Mouse (Mus musculus) heart, embryonic 12.5 days (tissue): ENCODE results near the gene Maml3. TPM values are rescaled to one million over a fixed set of nuclear protein-coding genes. Genes with fewer than 3 reads are reported as not detected.

ENCODE experiments used
- ATAC-seq: fragments of 200-750 bp; cut with Nextera tagmentation; 2 replicates; pipeline ENCODE4 v1.8.0; 2017; ENCODE audit warnings: moderate TSS enrichment, moderate library complexity; ENCODE audit not compliant: insufficient number of reproducible peaks, low FRiP score
- H3K27ac ChIP-seq: fragments of 300-500 bp; sonication (generic); 2 replicates; pipeline ENCODE4 v1.5.1; 2016; ENCODE audit warnings: mild to moderate bottlenecking, moderate library complexity; ENCODE audit not compliant: poor library complexity, severe bottlenecking
- H3K27me3 ChIP-seq: fragments of 300-500 bp; sonication (generic); replicated peaks from 2 replicates; pipeline ENCODE4 v1.6.1; 2016; ENCODE audit warnings: mild to moderate bottlenecking, moderate library complexity
- H3K36me3 ChIP-seq: fragments of 300-500 bp; sonication (generic); 2 replicates; pipeline ENCODE4 v1.6.1; 2016; ENCODE audit warnings: mild to moderate bottlenecking, moderate library complexity
- H3K4me1 ChIP-seq: fragments of 300-500 bp; sonication (generic); replicated peaks from 2 replicates; pipeline ENCODE4 v1.6.1; 2016; ENCODE audit warnings: mild to moderate bottlenecking
- H3K4me2 ChIP-seq: fragments of 300-500 bp; sonication (generic); 2 replicates; pipeline ENCODE4 v1.6.1; 2016; ENCODE audit warnings: mild to moderate bottlenecking, moderate library complexity
- H3K4me3 ChIP-seq: fragments of 300-500 bp; sonication (generic); 2 replicates; pipeline ENCODE4 v1.5.1; 2016; ENCODE audit warnings: mild to moderate bottlenecking
- H3K9ac ChIP-seq: fragments of 300-500 bp; sonication (generic); 2 replicates; pipeline ENCODE4 v1.6.1; 2016; ENCODE audit warnings: mild to moderate bottlenecking, moderate library complexity
- H3K9me3 ChIP-seq: fragments of 300-500 bp; sonication (generic); replicated peaks from 2 replicates; pipeline ENCODE4 v1.6.1; 2016; ENCODE audit warnings: mild to moderate bottlenecking, moderate library complexity
- WGBS: fragments of 180-500 bp; shearing (Covaris S2); methylation state at CpG from one replicate; pipeline ENCODE4 v1.1.7; 2016; 5-methylcytosine and 5-hydroxymethylcytosine counted together
- polyA plus RNA-seq: library from polyadenylated mRNA; unstranded; fragments of >200 nt; fragmentation: Nextera tagmentation; extraction: Ambion mirVana; gene quantifications from 2 replicates; pipeline ENCODE4 v1.2.1, GENCODE M21; 2016

Gene Maml3
- polyA plus RNA-seq, result 2.6 and 3.0 TPM in 2 replicates

- Histone ChIP-seq H3K27me3 (no peaks in the 10 kb centered on the region), H3K4me3 (peak within 1 kb of the TSS; percentile 89), H3K36me3 (no peaks in the 10 kb centered on the region), H3K27ac (peak within 1 kb of the TSS; percentile 98), H3K4me1 (peaks cover 4% of the 10 kb centered on the region; the same call in 1 of the 2 replicates), H3K9ac (peak within 1 kb of the TSS; percentile 95), H3K4me2 (peak within 1 kb of the TSS; percentile 97), H3K9me3 (no peaks in the 10 kb centered on the region)
- whole genome bisulfite sequencing, result under 1% methylated on average over 46 of the region's 49 CpGs
- peak; percentile 55 for ATAC-seq
Observed at GRCm38 (mm10) chr3:52104636-52105151, at the start of gene Maml3. TSS of gene Maml3 (minus strand) at chr3:52105076.

GRCm38 (mm10) chr3:52151155-52151554, 46.3 kb upstream of the Maml3 start:
- peak overlapping the region; percentile 33 for H3K4me2 ChIP-seq

GRCm38 (mm10) chr3:52148301-52148700, 43.4 kb upstream of the Maml3 start:
- WGBS, result 33% methylated on average over 4 of the region's 4 CpGs
- Histone ChIP-seq H3K27me3 (no peaks in the 10 kb centered on the region), H3K4me3 (no peak overlapping the region), H3K27ac (no peak overlapping the region), H3K9me3 (no peaks in the 10 kb centered on the region), H3K4me2 (no peak overlapping the region), H3K9ac (no peak overlapping the region), H3K36me3 (no peaks in the 10 kb centered on the region), H3K4me1 (peaks cover 6% of the 10 kb centered on the region)
- peak; percentile 36; the same call in 1 of the 2 replicates for ATAC-seq

More at GRCm38 (mm10) chr3:52151155-52151554, 46.3 kb upstream of the Maml3 start:
- no peaks in the 10 kb centered on the region for H3K27me3 ChIP-seq
- 12% methylated on average over 3 of the region's 3 CpGs for WGBS
- peak overlapping the region; percentile 25; the same call in 1 of the 2 replicates for H3K27ac ChIP-seq
- peaks cover 2% of the 10 kb centered on the region for H3K9me3 ChIP-seq
- H3K4me1 ChIP-seq, result peaks cover 6% of the 10 kb centered on the region
- ATAC-seq, result no peak
- no peak overlapping the region for H3K4me3 ChIP-seq
- no peaks in the 10 kb centered on the region for H3K36me3 ChIP-seq
- H3K9ac ChIP-seq, result no peak overlapping the region

GRCm38 (mm10) chr3:52144776-52145460, 40.0 kb upstream of the Maml3 start:
- ATAC-seq, result no peak
- H3K4me2 ChIP-seq, result no peak overlapping the region
- no peak overlapping the region for H3K27ac ChIP-seq
- H3K36me3 ChIP-seq, result no peaks in the 10 kb centered on the region
- 77% methylated on average over 12 of the region's 12 CpGs for WGBS
- peaks cover 10% of the 10 kb centered on the region; the same call in 1 of the 2 replicates for H3K4me1 ChIP-seq
- no peak overlapping the region for H3K9ac ChIP-seq
- H3K4me3 ChIP-seq, result no peak overlapping the region
- no peaks in the 10 kb centered on the region for H3K9me3 ChIP-seq
- no peaks in the 10 kb centered on the region for H3K27me3 ChIP-seq

GRCm38 (mm10) chr3:52143017-52143416, 38.1 kb upstream of the Maml3 start:
- no peaks in the 10 kb centered on the region for H3K9me3 ChIP-seq
- no peak for ATAC-seq
- H3K9ac ChIP-seq, result no peak overlapping the region
- H3K36me3 ChIP-seq, result no peaks in the 10 kb centered on the region
- H3K4me2 ChIP-seq, result no peak overlapping the region
- H3K4me3 ChIP-seq, result no peak overlapping the region
- H3K4me1 ChIP-seq, result peaks cover 13% of the 10 kb centered on the region; the same call in 1 of the 2 replicates
- 68% methylated on average over 7 of the region's 7 CpGs for WGBS
- no peaks in the 10 kb centered on the region for H3K27me3 ChIP-seq
- no peak overlapping the region for H3K27ac ChIP-seq

GRCm38 (mm10) chr3:52140162-52140561, 35.3 kb upstream of the Maml3 start:
- no peak overlapping the region for H3K4me2 ChIP-seq
- WGBS, result 38% methylated on average over 16 of the region's 16 CpGs
- H3K27me3 ChIP-seq, result no peaks in the 10 kb centered on the region

GRCm38 (mm10) chr3:52125421-52125820, 20.5 kb upstream of the Maml3 start:
- 81% methylated on average over 3 of the region's 3 CpGs for WGBS
- Histone ChIP-seq H3K9ac (no peak overlapping the region), H3K27me3 (no peaks in the 10 kb centered on the region), H3K4me3 (no peak overlapping the region), H3K36me3 (no peaks in the 10 kb centered on the region), H3K4me1 (no peaks in the 10 kb centered on the region), H3K4me2 (no peak overlapping the region), H3K27ac (no peak overlapping the region), H3K9me3 (no peaks in the 10 kb centered on the region)
- ATAC-seq, result no peak

More at GRCm38 (mm10) chr3:52140162-52140561, 35.3 kb upstream of the Maml3 start:
- Histone ChIP-seq H3K9me3 (no peaks in the 10 kb centered on the region; the same call in 1 of the 2 replicates), H3K4me3 (no peak overlapping the region), H3K4me1 (peaks cover 13% of the 10 kb centered on the region; the same call in 1 of the 2 replicates), H3K27ac (no peak overlapping the region), H3K36me3 (no peaks in the 10 kb centered on the region), H3K9ac (no peak overlapping the region)
- no peak for ATAC-seq

GRCm38 (mm10) chr3:52120858-52121257, 16.0 kb upstream of the Maml3 start:
- no peaks in the 10 kb centered on the region for H3K4me1 ChIP-seq
- H3K27me3 ChIP-seq, result no peaks in the 10 kb centered on the region
- ATAC-seq, result no peak
- H3K4me3 ChIP-seq, result no peak overlapping the region
- no peak overlapping the region for H3K9ac ChIP-seq
- H3K36me3 ChIP-seq, result no peaks in the 10 kb centered on the region
- 70% methylated on average over 4 of the region's 4 CpGs for WGBS
- no peaks in the 10 kb centered on the region for H3K9me3 ChIP-seq
- H3K27ac ChIP-seq, result no peak overlapping the region
- no peak overlapping the region for H3K4me2 ChIP-seq

- no peak overlapping the region for H3K4me3 ChIP-seq
- no peaks in the 10 kb centered on the region for H3K9me3 ChIP-seq
- WGBS, result 83% methylated on average over 7 of the region's 7 CpGs
- H3K4me2 ChIP-seq, result no peak overlapping the region
- H3K36me3 ChIP-seq, result no peaks in the 10 kb centered on the region
- H3K27ac ChIP-seq, result no peak overlapping the region
- no peaks in the 10 kb centered on the region for H3K27me3 ChIP-seq
- ATAC-seq, result no peak
- H3K4me1 ChIP-seq, result no peaks in the 10 kb centered on the region
- H3K9ac ChIP-seq, result no peak overlapping the region
Observed at GRCm38 (mm10) chr3:52119216-52119615, 14.3 kb upstream of the Maml3 start.

GRCm38 (mm10) chr3:52115421-52115820, 10.5 kb upstream of the Maml3 start:
- H3K9me3 ChIP-seq, result no peaks in the 10 kb centered on the region
- H3K4me1 ChIP-seq, result no peaks in the 10 kb centered on the region
- H3K36me3 ChIP-seq, result no peaks in the 10 kb centered on the region
- no peaks in the 10 kb centered on the region for H3K27me3 ChIP-seq
- no peak overlapping the region for H3K9ac ChIP-seq
- no peak overlapping the region for H3K4me2 ChIP-seq
- WGBS, result 78% methylated on average over 9 of the region's 9 CpGs
- no peak for ATAC-seq
- H3K4me3 ChIP-seq, result no peak overlapping the region
- H3K27ac ChIP-seq, result no peak overlapping the region

GRCm38 (mm10) chr3:52108027-52108426, 3.2 kb upstream of the Maml3 start:
- no peak overlapping the region for H3K9ac ChIP-seq
- no peaks in the 10 kb centered on the region for H3K9me3 ChIP-seq
- H3K27ac ChIP-seq, result no peak overlapping the region
- no peaks in the 10 kb centered on the region for H3K27me3 ChIP-seq
- ATAC-seq, result no peak
- H3K4me1 ChIP-seq, result no peaks in the 10 kb centered on the region; the same call in 1 of the 2 replicates
- H3K36me3 ChIP-seq, result no peaks in the 10 kb centered on the region
- no peak overlapping the region for H3K4me3 ChIP-seq
- no peak overlapping the region for H3K4me2 ChIP-seq
